Mouse (Mus musculus) forebrain, postnatal 0 days (tissue): ENCODE data around the gene Safb. TPM values are rescaled to one million over a fixed set of nuclear protein-coding genes. Genes with fewer than 3 reads are reported as not detected.
"Not testable (repeated sequence)": the region's sequence is repeated elsewhere in the genome, so short reads cannot be mapped to it uniquely, and the experiment has no call there.

Source experiments
- ATAC-seq: fragments of 200-750 bp; cut with Nextera tagmentation; 2 replicates; pipeline ENCODE4 v1.8.0; 2017; ENCODE audit warnings: mild to moderate bottlenecking, moderate library complexity
- DNase-seq: peaks from one replicate; pipeline ENCODE4 v3.0.0-alpha.2; 2015
- H3K27ac ChIP-seq: fragments of 300-500 bp; sonication (generic); 2 replicates; pipeline ENCODE4 v1.5.1; 2014; ENCODE audit warnings: low read depth, mild to moderate bottlenecking, antibody characterized with exemption, low read length, moderate library complexity, mixed read lengths
- H3K27me3 ChIP-seq: fragments of 300-500 bp; sonication (generic); 2 replicates; pipeline ENCODE4 v1.6.1; 2014; ENCODE audit warnings: mild to moderate bottlenecking, low read length, mixed read lengths; ENCODE audit not compliant: insufficient read depth
- H3K36me3 ChIP-seq: fragments of 300-500 bp; sonication (generic); 2 replicates; pipeline ENCODE4 v1.6.1; 2014; ENCODE audit warnings: mild to moderate bottlenecking, moderate library complexity; ENCODE audit not compliant: insufficient read depth
- H3K4me1 ChIP-seq: fragments of 300-500 bp; sonication (generic); 2 replicates; pipeline ENCODE4 v1.6.1; 2014; ENCODE audit warnings: antibody characterized with exemption; ENCODE audit not compliant: insufficient read depth
- H3K4me2 ChIP-seq: fragments of 300-500 bp; sonication (generic); 2 replicates; pipeline ENCODE4 v1.6.1; 2014; ENCODE audit warnings: low read depth, mild to moderate bottlenecking, moderate library complexity
- H3K4me3 ChIP-seq: fragments of 300-500 bp; sonication (generic); 2 replicates; pipeline ENCODE4 v1.5.1; 2014; ENCODE audit warnings: low read depth, low read length, mixed read lengths
- H3K9ac ChIP-seq: fragments of 300-500 bp; sonication (generic); 2 replicates; pipeline ENCODE4 v1.6.1; 2014; ENCODE audit warnings: mild to moderate bottlenecking
- H3K9me3 ChIP-seq: fragments of 300-500 bp; sonication (generic); 2 replicates; pipeline ENCODE4 v1.6.1; 2016; ENCODE audit warnings: low read length
- CTCF ChIP-seq: sonication (generic); IDR thresholded peaks from 2 replicates; pipeline ENCODE4 v1.5.1; 2016; ENCODE audit warnings: antibody characterized with exemption, control low read depth, low read depth
- WGBS: fragments of 180-500 bp; shearing (Covaris S2); extraction: QIAGEN DNeasy Blood & Tissue Kit; methylation state at CpG from one replicate; pipeline ENCODE4 v1.1.7; 2014; 5-methylcytosine and 5-hydroxymethylcytosine counted together
- polyA plus RNA-seq: library from polyadenylated mRNA; unstranded; fragments of >200 nt; fragmentation: Nextera tagmentation; extraction: Ambion mirVana; gene quantifications from 2 replicates; pipeline ENCODE4 v1.2.1, GENCODE M21; 2015
- total RNA-seq: library from RNA; depleted of rRNA; stranded (reverse); fragments of >200 nt; gene quantifications from 2 replicates; pipeline ENCODE4 v1.2.3, GENCODE M21; 2014

Gene Safb
- total and polyA plus RNA-seq, 2 experiments from 2014 or later = 71.7 to 82.8 TPM

DNA sequence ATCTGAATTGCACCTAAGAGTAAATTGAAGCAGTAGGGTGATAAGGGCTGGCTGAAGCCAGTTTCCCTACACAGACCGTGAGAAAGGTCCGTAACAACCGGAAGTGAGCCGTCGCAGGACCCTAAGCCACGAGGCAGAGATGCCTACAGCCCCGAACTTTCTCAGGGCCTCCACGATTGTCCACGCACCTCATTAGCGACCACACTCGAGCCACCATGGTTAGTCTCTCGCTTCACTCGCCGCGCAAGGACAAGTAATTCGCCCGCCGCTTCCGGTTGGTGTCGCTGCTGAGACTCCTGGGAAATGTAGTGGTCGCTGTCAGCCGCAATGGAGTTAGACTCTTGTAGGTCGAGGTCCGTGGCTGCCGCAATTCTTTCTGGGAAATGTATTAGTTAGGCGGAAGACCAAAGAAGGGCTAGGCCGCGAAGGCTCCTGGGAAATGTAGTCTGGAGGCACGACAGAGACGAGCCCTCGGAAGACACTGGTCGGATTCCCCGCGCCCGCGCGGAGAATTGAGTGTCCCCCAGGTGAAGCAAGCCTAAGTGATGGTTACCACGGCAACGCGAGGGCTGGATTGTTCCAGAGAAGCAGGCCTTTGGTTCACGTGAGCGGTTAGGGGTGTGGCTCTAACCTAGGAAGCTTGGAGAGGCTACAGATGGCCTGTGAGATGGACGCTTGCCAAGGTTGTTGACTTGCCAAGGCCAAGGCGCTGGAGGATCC is 25.0 kb downstream of the Safb start, which contains the start of gene 2410015M20Rik:
Gene 2410015M20Rik (minus strand): TSS at position 320 of the 720 bp plus-strand sequence.
- ATAC-seq (peak; percentile 85), DNase-seq (peak; percentile 97)
- peaks cover 31% of the 10 kb centered on the region for H3K36me3 ChIP-seq
- H3K9ac ChIP-seq = peak within 1 kb of the TSS; percentile 74
- no peaks in the 10 kb centered on the region for H3K9me3 ChIP-seq
- peak within 1 kb of the TSS; percentile 82 for H3K4me2 ChIP-seq
- H3K4me1 ChIP-seq = peaks cover 18% of the 10 kb centered on the region
- H3K27me3 ChIP-seq = no peaks in the 10 kb centered on the region
- peak within 1 kb of the TSS; percentile 47 for H3K4me3 ChIP-seq
- peak within 1 kb of the TSS; percentile 86 for H3K27ac ChIP-seq
- WGBS = 2% methylated on average over 44 of the region's 44 CpGs
- TF ChIP-seq CTCF = peak; percentile 85

DNA sequence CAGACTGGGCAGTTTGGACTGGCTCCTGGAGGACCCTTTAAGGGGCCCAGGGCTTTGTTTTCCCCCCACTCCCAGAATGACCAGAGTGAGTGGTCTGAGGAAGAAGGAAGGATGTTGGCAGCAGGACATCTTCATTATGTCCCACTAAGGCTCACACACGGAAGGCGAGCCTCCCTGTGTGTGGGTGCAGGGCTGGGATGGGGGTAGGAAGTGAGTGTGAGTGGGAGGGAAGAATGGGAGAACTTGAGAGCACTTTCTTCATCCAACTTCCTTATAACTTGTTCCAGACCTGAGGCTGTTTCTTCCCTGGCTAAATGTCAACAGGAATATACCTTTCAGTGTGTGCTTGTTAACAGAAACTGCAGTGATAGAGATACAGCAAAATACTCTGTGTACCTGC is 26.7 kb downstream of the Safb start:
- Histone ChIP-seq H3K9ac (no peak overlapping the region), H3K9me3 (no peaks in the 10 kb centered on the region), H3K4me2 (no peak overlapping the region), H3K36me3 (peaks cover 30% of the 10 kb centered on the region), H3K4me1 (peaks cover 19% of the 10 kb centered on the region), H3K4me3 (no peak overlapping the region), H3K27me3 (no peaks in the 10 kb centered on the region), H3K27ac (no peak overlapping the region)
- ATAC-seq (no peak), DNase-seq (no peak)
- 67% methylated on average over 2 of the region's 2 CpGs for WGBS
- TF ChIP-seq CTCF = no peak

DNA sequence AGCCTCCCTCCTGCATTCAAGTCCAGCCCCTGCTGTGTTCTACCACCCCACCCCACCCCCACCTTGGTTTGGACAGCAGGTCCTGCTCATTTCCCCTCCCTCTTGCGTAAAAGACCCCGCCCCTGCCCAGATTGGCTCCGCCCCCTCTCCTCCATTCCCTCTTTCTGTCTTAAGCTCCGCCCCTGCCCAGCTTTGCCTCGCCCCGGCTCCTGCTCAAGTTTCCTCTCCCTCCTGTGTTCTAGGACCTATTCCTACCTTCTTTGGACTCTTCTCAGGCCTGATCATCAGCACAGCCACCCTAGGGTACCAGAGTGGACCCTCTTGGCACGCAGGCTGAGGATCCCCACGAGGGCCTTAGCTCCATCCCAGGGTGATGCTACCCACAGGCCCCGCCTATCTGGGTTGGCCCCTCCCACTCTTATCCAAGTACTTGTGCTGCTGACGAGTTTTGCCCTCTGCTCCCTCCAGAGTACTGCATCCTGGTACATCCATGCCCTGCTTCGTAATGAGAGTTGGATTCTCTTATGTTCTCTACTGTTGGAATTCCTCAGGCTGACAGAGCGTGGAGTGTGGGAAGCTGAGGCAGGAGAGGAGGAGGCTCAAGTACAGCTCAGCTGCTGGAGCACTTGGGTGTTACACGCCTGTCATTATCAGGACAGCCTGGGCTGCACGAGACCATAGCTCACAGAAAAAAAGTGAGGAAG is 27.4 kb downstream of the Safb start:
- 18% methylated on average over 14 of the region's 14 CpGs for WGBS
- Histone ChIP-seq H3K4me1 (peaks cover 19% of the 10 kb centered on the region), H3K4me2 (no peak overlapping the region), H3K27ac (no peak overlapping the region), H3K27me3 (no peaks in the 10 kb centered on the region), H3K9me3 (no peaks in the 10 kb centered on the region), H3K9ac (no peak overlapping the region), H3K36me3 (peaks cover 29% of the 10 kb centered on the region), H3K4me3 (no peak overlapping the region)
- DNase-seq (no peak), ATAC-seq (no peak)
- no peak for TF ChIP-seq CTCF

DNA sequence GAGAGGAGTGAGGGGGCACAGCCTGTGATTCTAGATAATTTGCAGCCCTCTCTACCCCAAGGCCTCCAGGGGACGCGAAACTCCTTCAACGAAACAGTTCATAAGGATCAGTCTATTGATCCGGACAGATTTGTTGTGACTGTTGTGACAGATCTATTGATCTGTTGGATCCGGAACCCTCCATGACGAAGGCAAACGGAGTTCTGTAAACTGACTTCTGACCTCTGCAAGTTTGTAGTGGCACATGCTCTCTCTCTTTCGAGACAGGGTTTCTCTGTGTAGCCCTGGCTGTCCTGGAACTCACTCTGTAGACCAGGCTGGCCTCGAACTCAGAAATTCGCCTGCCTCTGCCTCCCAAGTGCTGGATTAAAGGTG is 27.9 kb downstream of the Safb start:
- peaks cover 19% of the 10 kb centered on the region for H3K4me1 ChIP-seq
- H3K4me3 ChIP-seq, H3K27me3 ChIP-seq, H3K9ac ChIP-seq, ATAC-seq, H3K9me3 ChIP-seq, H3K27ac ChIP-seq, DNase-seq, H3K4me2 ChIP-seq: not testable (repeated sequence)
- 82% methylated on average over 10 of the region's 10 CpGs for WGBS
- peaks cover 30% of the 10 kb centered on the region for H3K36me3 ChIP-seq

DNA sequence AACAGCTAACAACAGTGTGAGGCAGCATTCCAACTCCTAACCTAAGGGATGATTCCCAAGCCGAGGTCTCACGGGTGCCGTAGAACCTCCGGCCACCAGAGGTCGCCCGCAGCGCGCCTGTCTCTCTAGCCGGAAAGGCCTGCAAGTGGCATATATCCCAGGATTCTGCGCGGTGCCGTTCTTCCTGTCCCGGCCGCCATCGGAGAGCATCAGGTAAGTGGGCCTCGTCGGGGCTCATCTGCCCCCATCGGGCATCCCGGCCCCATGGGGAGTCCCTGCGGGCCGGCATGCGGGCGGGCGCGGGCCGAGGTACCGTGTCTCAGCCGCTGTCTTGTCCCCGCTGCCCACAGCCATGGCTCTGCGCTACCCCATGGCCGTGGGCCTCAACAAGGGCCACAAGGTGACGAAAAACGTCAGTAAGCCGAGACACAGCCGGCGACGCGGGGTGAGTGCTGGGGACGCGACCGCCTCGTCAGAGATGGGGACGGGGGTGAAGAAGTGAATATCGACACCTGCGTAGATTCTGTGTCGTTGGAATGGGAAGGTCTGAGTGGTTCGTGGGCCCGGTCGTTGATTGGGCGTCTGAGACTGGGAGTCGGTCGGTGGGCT is 28.7 kb downstream of the Safb start, which contains the start of gene Rpl36:
Gene Rpl36 (plus strand): TSS at position 181 of the 609 bp plus-strand sequence.
- WGBS = 1% methylated on average over 52 of the region's 52 CpGs

DNA sequence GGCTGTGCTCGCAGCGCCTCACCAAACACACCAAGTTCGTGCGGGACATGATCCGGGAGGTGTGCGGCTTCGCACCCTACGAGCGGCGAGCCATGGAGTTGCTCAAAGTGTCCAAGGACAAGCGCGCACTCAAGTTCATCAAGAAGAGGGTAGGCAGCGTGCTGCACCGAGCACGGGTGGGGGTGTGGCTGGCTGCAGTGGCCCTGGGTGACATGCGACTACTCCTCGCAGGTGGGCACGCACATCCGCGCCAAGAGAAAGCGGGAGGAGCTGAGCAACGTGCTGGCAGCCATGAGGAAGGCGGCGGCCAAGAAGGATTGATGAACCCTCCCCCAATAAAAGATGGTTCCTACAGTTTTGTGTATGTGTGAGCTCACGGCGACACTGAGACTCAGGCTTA is 29.3 kb downstream of the Safb start:
- ATAC-seq = not testable (repeated sequence)

More for the DNA sequence above, 28.7 kb downstream of the Safb start, which contains the start of gene Rpl36:
- no peaks in the 10 kb centered on the region for H3K9me3 ChIP-seq
- H3K36me3 ChIP-seq = peaks cover 36% of the 10 kb centered on the region
- no peaks in the 10 kb centered on the region for H3K27me3 ChIP-seq
- H3K4me3 ChIP-seq = peak within 1 kb of the TSS; percentile 59
- peaks cover 19% of the 10 kb centered on the region for H3K4me1 ChIP-seq
- ATAC-seq (peak; percentile 80), DNase-seq (peak; percentile 97)
- TF ChIP-seq CTCF = peak; percentile 97
- peak within 1 kb of the TSS; percentile 53 for H3K4me2 ChIP-seq
- peak within 1 kb of the TSS; percentile 74 for H3K9ac ChIP-seq
- H3K27ac ChIP-seq = peak within 1 kb of the TSS; percentile 96

More for the DNA sequence above, 29.3 kb downstream of the Safb start:
- not testable (repeated sequence) for H3K27me3 ChIP-seq, H3K9me3 ChIP-seq
- peak; percentile 48 for DNase-seq
- under 1% methylated on average over 26 of the region's 26 CpGs for WGBS
- Histone ChIP-seq H3K4me1 (peaks cover 14% of the 10 kb centered on the region), H3K36me3 (peaks cover 42% of the 10 kb centered on the region), H3K4me3 (peak overlapping the region; percentile 59), H3K4me2 (peak overlapping the region; percentile 53), H3K9ac (peak overlapping the region; percentile 74), H3K27ac (peak overlapping the region; percentile 96)
